Mouse (Mus musculus) limb, embryonic 13.5 days (tissue): Measurements from ENCODE around the gene Ldlrad3. TPM values are rescaled to one million over a fixed set of nuclear protein-coding genes. Genes with fewer than 3 reads are reported as not detected.

ENCODE experiments used
- ATAC-seq: fragments of 200-750 bp; cut with Nextera tagmentation; 2 replicates; pipeline ENCODE4 v1.8.0; 2017; ENCODE audit warnings: low read depth, moderate number of reproducible peaks, moderate TSS enrichment; ENCODE audit not compliant: low FRiP score
- H3K27ac ChIP-seq: fragments of 300-500 bp; sonication (generic); 2 replicates; pipeline ENCODE4 v1.5.1; 2015; ENCODE audit warnings: inconsistent platforms, mild to moderate bottlenecking, moderate library complexity
- H3K27me3 ChIP-seq: fragments of 300-500 bp; sonication (generic); 2 replicates; pipeline ENCODE4 v1.6.1; 2015; ENCODE audit warnings: mild to moderate bottlenecking, inconsistent platforms
- H3K36me3 ChIP-seq: fragments of 300-500 bp; sonication (generic); 2 replicates; pipeline ENCODE4 v1.6.1; 2015; ENCODE audit warnings: inconsistent platforms, mild to moderate bottlenecking, moderate library complexity
- H3K4me1 ChIP-seq: fragments of 300-500 bp; sonication (generic); 2 replicates; pipeline ENCODE4 v1.6.1; 2015; ENCODE audit warnings: inconsistent platforms
- H3K4me2 ChIP-seq: fragments of 300-500 bp; sonication (generic); replicated peaks from 2 replicates; pipeline ENCODE4 v1.6.1; 2015; ENCODE audit warnings: inconsistent platforms, mild to moderate bottlenecking, moderate library complexity
- H3K4me3 ChIP-seq: fragments of 300-500 bp; sonication (generic); 2 replicates; pipeline ENCODE4 v1.5.1; 2015; ENCODE audit warnings: moderate library complexity, mild to moderate bottlenecking, inconsistent platforms
- H3K9ac ChIP-seq: fragments of 300-500 bp; sonication (generic); 2 replicates; pipeline ENCODE4 v1.6.1; 2015; ENCODE audit warnings: mild to moderate bottlenecking, inconsistent platforms
- H3K9me3 ChIP-seq: fragments of 300-500 bp; sonication (generic); 2 replicates; pipeline ENCODE4 v1.6.1; 2016; ENCODE audit warnings: inconsistent platforms
- WGBS: fragments of 180-500 bp; shearing (Covaris S2); methylation state at CpG from one replicate; pipeline ENCODE4 v1.1.7; 2015; 5-methylcytosine and 5-hydroxymethylcytosine counted together
- polyA plus RNA-seq: library from polyadenylated mRNA; unstranded; fragments of >200 nt; fragmentation: Nextera tagmentation; extraction: Ambion mirVana; gene quantifications from 2 replicates; pipeline ENCODE4 v1.2.1, GENCODE M21; 2015

Gene Ldlrad3
- polyA plus RNA-seq, 1 experiment from 2014 or later: 71.9 TPM

- WGBS: 90% methylated on average over 2 of the region's 2 CpGs
- peaks cover 17% of the 10 kb centered on the region for H3K4me1 ChIP-seq
These were observed 194.5 kb downstream of the Ldlrad3 start for GRCm38 (mm10) chr2:101991726-101992125.

GRCm38 (mm10) chr2:101986344-101987087, 199.7 kb downstream of the Ldlrad3 start:
- H3K4me2 ChIP-seq: no peak overlapping the region
- peaks cover 58% of the 10 kb centered on the region for H3K4me1 ChIP-seq
- H3K9ac ChIP-seq: no peak overlapping the region
- H3K27ac ChIP-seq: peak overlapping the region; percentile 44; the same call in 1 of the 2 replicates
- no peaks in the 10 kb centered on the region for H3K36me3 ChIP-seq
- ATAC-seq: no peak
- WGBS: 89% methylated on average over 3 of the region's 3 CpGs
- H3K9me3 ChIP-seq: no peaks in the 10 kb centered on the region
- H3K4me3 ChIP-seq: no peak overlapping the region
- no peaks in the 10 kb centered on the region for H3K27me3 ChIP-seq

More at GRCm38 (mm10) chr2:101991726-101992125, 194.5 kb downstream of the Ldlrad3 start:
- Histone ChIP-seq H3K27me3 (no peaks in the 10 kb centered on the region), H3K9ac (no peak overlapping the region), H3K36me3 (no peaks in the 10 kb centered on the region), H3K9me3 (no peaks in the 10 kb centered on the region), H3K4me3 (no peak overlapping the region), H3K27ac (no peak overlapping the region), H3K4me2 (no peak overlapping the region)
- no peak for ATAC-seq

- Histone ChIP-seq H3K9me3 (no peaks in the 10 kb centered on the region), H3K27ac (no peak overlapping the region), H3K4me2 (no peak overlapping the region), H3K9ac (no peak overlapping the region), H3K4me1 (peaks cover 76% of the 10 kb centered on the region), H3K4me3 (no peak overlapping the region), H3K36me3 (no peaks in the 10 kb centered on the region), H3K27me3 (no peaks in the 10 kb centered on the region)
- 83% methylated on average over 9 of the region's 9 CpGs for WGBS
- ATAC-seq: no peak
These were observed 202.2 kb downstream of the Ldlrad3 start for GRCm38 (mm10) chr2:101983853-101984543.

GRCm38 (mm10) chr2:101983082-101983852, 202.9 kb downstream of the Ldlrad3 start:
- Histone ChIP-seq H3K27ac (peak overlapping the region; percentile 55; the same call in 1 of the 2 replicates), H3K27me3 (no peaks in the 10 kb centered on the region), H3K4me1 (peaks cover 83% of the 10 kb centered on the region), H3K4me2 (0 out of 2 replicates have a peak overlapping the region, but pooled peaks have one; percentile 7), H3K9me3 (no peaks in the 10 kb centered on the region), H3K4me3 (no peak overlapping the region), H3K36me3 (no peaks in the 10 kb centered on the region), H3K9ac (no peak overlapping the region; the same call in 1 of the 2 replicates)
- ATAC-seq: peak; percentile 85
- WGBS: 14% methylated on average over 15 of the region's 15 CpGs

GRCm38 (mm10) chr2:101981964-101982498, 204.2 kb downstream of the Ldlrad3 start:
- H3K4me1 ChIP-seq: peaks cover 75% of the 10 kb centered on the region
- WGBS: 85% methylated on average over 6 of the region's 6 CpGs
- no peak overlapping the region for H3K9ac ChIP-seq

GRCm38 (mm10) chr2:101981211-101981610, 205.0 kb downstream of the Ldlrad3 start:
- Histone ChIP-seq H3K4me2 (no peak overlapping the region), H3K27ac (no peak overlapping the region), H3K9me3 (no peaks in the 10 kb centered on the region), H3K9ac (no peak overlapping the region), H3K36me3 (no peaks in the 10 kb centered on the region), H3K4me3 (no peak overlapping the region), H3K4me1 (peaks cover 67% of the 10 kb centered on the region), H3K27me3 (no peaks in the 10 kb centered on the region)
- no peak for ATAC-seq
- WGBS: 81% methylated on average over 2 of the region's 2 CpGs

More at GRCm38 (mm10) chr2:101981964-101982498, 204.2 kb downstream of the Ldlrad3 start:
- Histone ChIP-seq H3K9me3 (no peaks in the 10 kb centered on the region), H3K27me3 (no peaks in the 10 kb centered on the region), H3K4me2 (no peak overlapping the region), H3K4me3 (no peak overlapping the region), H3K27ac (no peak overlapping the region), H3K36me3 (no peaks in the 10 kb centered on the region)
- no peak for ATAC-seq

GRCm38 (mm10) chr2:101980456-101980947, 205.7 kb downstream of the Ldlrad3 start:
- H3K4me1 ChIP-seq: peaks cover 62% of the 10 kb centered on the region
- 60% methylated on average over 8 of the region's 8 CpGs for WGBS

GRCm38 (mm10) chr2:101978534-101979525, 207.4 kb downstream of the Ldlrad3 start:
- Histone ChIP-seq H3K4me3 (no peak overlapping the region), H3K27ac (peak overlapping the region; percentile 65; the same call in 1 of the 2 replicates), H3K27me3 (no peaks in the 10 kb centered on the region), H3K9ac (no peak overlapping the region), H3K4me2 (0 out of 2 replicates have a peak overlapping the region, but pooled peaks have one; percentile 7), H3K36me3 (no peaks in the 10 kb centered on the region), H3K4me1 (peaks cover 47% of the 10 kb centered on the region), H3K9me3 (no peaks in the 10 kb centered on the region)
- ATAC-seq: peak; percentile 26
- 17% methylated on average over 21 of the region's 21 CpGs for WGBS

More at GRCm38 (mm10) chr2:101980456-101980947, 205.7 kb downstream of the Ldlrad3 start:
- Histone ChIP-seq H3K27ac (no peak overlapping the region; the same call in 1 of the 2 replicates), H3K27me3 (no peaks in the 10 kb centered on the region), H3K4me3 (no peak overlapping the region), H3K9ac (no peak overlapping the region), H3K36me3 (no peaks in the 10 kb centered on the region), H3K4me2 (no peak overlapping the region), H3K9me3 (no peaks in the 10 kb centered on the region)
- no peak for ATAC-seq

- Histone ChIP-seq H3K4me1 (peaks cover 28% of the 10 kb centered on the region), H3K9ac (no peak overlapping the region), H3K27me3 (no peaks in the 10 kb centered on the region), H3K4me3 (no peak overlapping the region), H3K27ac (no peak overlapping the region), H3K4me2 (no peak overlapping the region), H3K36me3 (no peaks in the 10 kb centered on the region), H3K9me3 (no peaks in the 10 kb centered on the region)
- ATAC-seq: no peak
- WGBS: 83% methylated on average over 7 of the region's 7 CpGs
These were observed 209.7 kb downstream of the Ldlrad3 start for GRCm38 (mm10) chr2:101976399-101977064.

GRCm38 (mm10) chr2:101973810-101974209, 212.4 kb downstream of the Ldlrad3 start:
- no peaks in the 10 kb centered on the region for H3K36me3 ChIP-seq
- no peak overlapping the region for H3K27ac ChIP-seq
- 86% methylated on average over 3 of the region's 3 CpGs for WGBS
- H3K9ac ChIP-seq: no peak overlapping the region
- no peak for ATAC-seq
- no peak overlapping the region for H3K4me3 ChIP-seq
- H3K4me2 ChIP-seq: no peak overlapping the region
- H3K9me3 ChIP-seq: no peaks in the 10 kb centered on the region
- no peaks in the 10 kb centered on the region for H3K27me3 ChIP-seq
- H3K4me1 ChIP-seq: peaks cover 25% of the 10 kb centered on the region
